Mouse (Mus musculus) ovary, adult 2 months (tissue): ENCODE results near the gene Ucp2. TPM values are rescaled to one million over a fixed set of nuclear protein-coding genes. Genes with fewer than 3 reads are reported as not detected.

Source experiments
- polyA plus RNA-seq: library from polyadenylated mRNA; depleted of rRNA; stranded (reverse); fragments of >200 nt; gene quantifications from 2 replicates; pipeline ENCODE4 v1.2.3, GENCODE M21; 2012; rRNA removed

The Ucp2 gene
- polyA plus RNA-seq: 979 and 1,015 TPM in 2 replicates

DNA sequence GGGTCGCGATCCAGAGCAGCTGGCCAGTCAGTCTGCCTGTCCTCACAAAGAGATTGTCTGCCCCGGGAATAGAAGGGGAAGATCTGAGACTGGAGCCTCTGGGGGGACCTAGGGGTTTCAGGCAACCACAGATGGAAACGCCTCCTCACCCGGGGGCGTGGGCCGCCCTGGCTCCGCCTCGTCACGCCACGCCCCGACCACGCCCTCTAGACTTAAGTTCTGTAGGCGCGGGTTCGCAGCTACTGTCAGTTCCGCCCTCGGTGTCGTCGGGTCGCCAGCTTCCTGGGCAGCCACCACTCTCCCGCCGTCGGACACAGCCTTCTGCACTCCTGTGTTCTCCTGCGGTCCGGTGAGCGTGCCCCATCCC, at the start of gene Ucp2:
Gene Ucp2 (plus strand): TSS at position 221 of the 367 bp plus-strand sequence.

DNA sequence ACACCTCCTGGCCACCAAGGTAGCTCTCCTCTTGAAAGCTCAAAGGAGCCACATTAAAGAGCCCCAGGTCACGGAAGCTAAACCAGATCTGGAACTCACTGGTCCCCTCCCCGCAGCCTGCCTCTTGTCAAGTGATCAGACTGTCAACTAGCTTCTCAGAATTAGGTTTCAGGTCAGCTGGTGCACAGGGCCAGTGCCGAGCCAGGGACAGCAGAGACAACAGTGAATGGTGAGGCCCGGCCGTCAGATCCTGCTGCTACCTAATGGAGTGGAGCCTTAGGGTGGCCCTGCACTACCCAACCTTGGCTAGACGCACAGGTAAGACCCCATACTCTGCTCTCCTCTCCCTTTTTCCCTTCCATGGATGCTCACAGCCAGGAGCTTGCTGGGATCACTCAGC, 20.4 kb upstream of the Ucp2 start, which contains the start of gene Ucp3:
Gene Ucp3 (plus strand): TSS at position 214 of the 400 bp plus-strand sequence.

DNA sequence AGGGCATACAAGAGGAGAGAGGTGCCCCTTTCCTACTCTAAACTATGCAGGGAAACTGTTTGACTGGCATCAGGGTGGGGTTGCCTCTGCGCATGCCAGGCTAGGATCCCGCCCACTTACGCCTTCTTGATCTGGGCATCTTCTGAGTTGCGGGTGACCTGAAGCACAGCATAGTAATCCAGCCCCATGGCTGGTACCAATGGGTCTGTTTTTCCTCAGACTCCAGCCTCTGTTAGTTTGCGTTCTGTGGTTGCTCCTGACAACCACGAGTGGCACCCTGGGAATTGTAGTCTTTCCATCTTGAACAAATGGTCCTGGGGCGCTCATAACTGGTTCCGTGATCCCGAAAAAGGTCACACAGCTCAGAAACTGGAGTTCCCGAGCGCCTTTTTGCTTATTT, 21.4 kb downstream of the Ucp2 start, which contains the start of gene Dnajb13:
Gene Dnajb13 (minus strand): TSS at position 388 of the 400 bp plus-strand sequence.

DNA sequence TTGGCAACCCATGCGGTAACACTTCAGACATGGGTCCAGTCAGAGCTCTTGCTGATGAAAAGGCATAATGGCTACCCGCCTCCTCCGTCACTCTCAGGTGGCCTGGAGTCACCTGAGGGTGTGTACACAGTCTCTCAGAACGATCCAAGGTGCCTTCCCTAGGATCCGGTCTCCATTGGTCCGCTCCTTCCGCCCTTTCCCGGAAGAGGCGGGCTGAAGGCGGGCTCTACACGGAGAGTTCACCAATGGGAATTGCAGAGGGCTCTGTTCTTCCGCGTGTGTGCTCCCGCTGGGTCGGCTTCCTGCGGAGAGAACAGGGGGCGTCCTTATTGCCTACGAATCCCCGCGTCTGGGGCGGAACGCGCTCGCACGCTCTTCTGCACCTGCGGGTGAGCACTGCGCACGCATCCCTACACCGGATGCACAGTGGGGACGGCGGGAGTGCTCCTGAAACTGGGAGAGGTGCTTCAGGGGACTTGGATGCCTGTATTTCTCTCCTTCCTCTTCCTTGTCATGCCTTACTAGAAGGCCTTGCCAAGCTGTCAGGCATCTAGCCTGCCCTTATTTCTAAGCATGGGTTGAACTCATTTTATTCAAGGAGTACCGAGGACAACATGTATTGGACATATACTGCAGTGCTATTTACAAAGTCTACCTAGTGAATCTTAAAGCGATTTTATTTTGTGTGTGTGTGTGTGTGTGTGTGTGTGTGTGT, 43.8 kb downstream of the Ucp2 start, which contains the start of gene Coa4:
Gene Coa4 (plus strand): TSS at position 268 of the 715 bp plus-strand sequence.

Other genes starting within 250 kb of the Ucp2 start
- gene P4ha3, start 207.8 kb upstream of the Ucp2 start, polyA plus RNA-seq: 2.2 and 3.8 TPM in 2 replicates
- 22.6 and 25.9 TPM in 2 replicates for gene C2cd3, start 121.1 kb upstream of the Ucp2 start, polyA plus RNA-seq
- 117 and 126 TPM in 2 replicates for gene Ppme1, start 121.0 kb upstream of the Ucp2 start, polyA plus RNA-seq
- gene Ucp3, start 20.3 kb upstream of the Ucp2 start, polyA plus RNA-seq: 2.7 and 3.1 TPM in 2 replicates
- gene Dnajb13, start 21.6 kb downstream of the Ucp2 start, polyA plus RNA-seq: 16.5 and 26.4 TPM in 2 replicates
- 6.7 and 8.3 TPM in 2 replicates for gene Coa4, start 43.7 kb downstream of the Ucp2 start, polyA plus RNA-seq
- gene Rab6a, start 114.1 kb downstream of the Ucp2 start, polyA plus RNA-seq: 44.6 and 79.0 TPM in 2 replicates
- gene Mrpl48, start 115.0 kb downstream of the Ucp2 start, polyA plus RNA-seq: 15.3 and 17.5 TPM in 2 replicates
- gene Plekhb1, start 169.1 kb downstream of the Ucp2 start, polyA plus RNA-seq: 47.2 and 51.9 TPM in 2 replicates
- gene Fam168a, start 213.3 kb downstream of the Ucp2 start, polyA plus RNA-seq: 136 and 215 TPM in 2 replicates